Mouse (Mus musculus) limb, embryonic 15.5 days (tissue): ENCODE data around the gene Npas2. TPM values are rescaled to one million over a fixed set of nuclear protein-coding genes. Genes with fewer than 3 reads are reported as not detected.

ENCODE experiments used
- ATAC-seq: fragments of 200-750 bp; cut with Nextera tagmentation; 2 replicates; pipeline ENCODE4 v1.8.0; 2017; ENCODE audit warnings: low read depth, moderate TSS enrichment; ENCODE audit not compliant: insufficient number of reproducible peaks, low FRiP score, low TSS enrichment
- H3K27ac ChIP-seq: fragments of 300-500 bp; sonication (generic); 2 replicates; pipeline ENCODE4 v1.5.1; 2015; ENCODE audit warnings: moderate library complexity, mild to moderate bottlenecking, inconsistent platforms
- H3K27me3 ChIP-seq: fragments of 300-500 bp; sonication (generic); 2 replicates; pipeline ENCODE4 v1.6.1; 2015; ENCODE audit warnings: inconsistent platforms
- H3K36me3 ChIP-seq: fragments of 300-500 bp; sonication (generic); 2 replicates; pipeline ENCODE4 v1.6.1; 2015; ENCODE audit warnings: inconsistent platforms
- H3K4me1 ChIP-seq: fragments of 300-500 bp; sonication (generic); 2 replicates; pipeline ENCODE4 v1.6.1; 2015; ENCODE audit warnings: inconsistent platforms
- H3K4me2 ChIP-seq: fragments of 300-500 bp; sonication (generic); 2 replicates; pipeline ENCODE4 v1.6.1; 2015; ENCODE audit warnings: mild to moderate bottlenecking, inconsistent platforms
- H3K4me3 ChIP-seq: fragments of 300-500 bp; sonication (generic); 2 replicates; pipeline ENCODE4 v1.5.1; 2015; ENCODE audit warnings: mild to moderate bottlenecking, inconsistent platforms
- H3K9ac ChIP-seq: fragments of 300-500 bp; sonication (generic); 2 replicates; pipeline ENCODE4 v1.6.1; 2015; ENCODE audit warnings: inconsistent platforms
- H3K9me3 ChIP-seq: fragments of 300-500 bp; sonication (generic); 2 replicates; pipeline ENCODE4 v1.6.1; 2016; ENCODE audit warnings: inconsistent platforms
- WGBS: fragments of 180-500 bp; shearing (Covaris S2); methylation state at CpG from one replicate; pipeline ENCODE4 v1.1.7; 2015; 5-methylcytosine and 5-hydroxymethylcytosine counted together
- polyA plus RNA-seq: library from polyadenylated mRNA; unstranded; fragments of >200 nt; fragmentation: Nextera tagmentation; extraction: Ambion mirVana; gene quantifications from 2 replicates; pipeline ENCODE4 v1.2.1, GENCODE M21; 2015

The Npas2 gene
- polyA plus RNA-seq, 1 experiment from 2014 or later: 2.5 TPM

- no peaks in the 10 kb centered on the region for H3K4me1 ChIP-seq
- H3K36me3 ChIP-seq: no peaks in the 10 kb centered on the region
- no peaks in the 10 kb centered on the region for H3K9me3 ChIP-seq
- no peak for ATAC-seq
- no peak overlapping the region for H3K27ac ChIP-seq
- H3K27me3 ChIP-seq: no peaks in the 10 kb centered on the region
- no peak overlapping the region for H3K4me3 ChIP-seq
- H3K9ac ChIP-seq: no peak overlapping the region
- H3K4me2 ChIP-seq: no peak overlapping the region
- WGBS: 73% methylated on average over 5 of the region's 5 CpGs
Observed at GRCm38 (mm10) chr1:39343242-39343641, 149.7 kb downstream of the Npas2 start.

GRCm38 (mm10) chr1:39344981-39345600 lies 151.6 kb downstream of the Npas2 start:
- ATAC-seq: no peak
- 67% methylated on average over 21 of the region's 21 CpGs for WGBS
- Histone ChIP-seq H3K36me3 (no peaks in the 10 kb centered on the region), H3K4me1 (no peaks in the 10 kb centered on the region), H3K27ac (no peak overlapping the region), H3K27me3 (no peaks in the 10 kb centered on the region), H3K4me2 (no peak overlapping the region), H3K9me3 (no peaks in the 10 kb centered on the region), H3K4me3 (no peak overlapping the region), H3K9ac (no peak overlapping the region)

GRCm38 (mm10) chr1:39349001-39349400 lies 155.5 kb downstream of the Npas2 start:
- Histone ChIP-seq H3K27me3 (no peaks in the 10 kb centered on the region), H3K4me2 (no peak overlapping the region), H3K27ac (no peak overlapping the region), H3K9ac (no peak overlapping the region), H3K4me3 (no peak overlapping the region), H3K4me1 (no peaks in the 10 kb centered on the region), H3K36me3 (no peaks in the 10 kb centered on the region), H3K9me3 (no peaks in the 10 kb centered on the region)
- no peak for ATAC-seq
- 62% methylated on average over 1 of the region's 1 CpGs for WGBS

GRCm38 (mm10) chr1:39349427-39349826 lies 155.9 kb downstream of the Npas2 start:
- WGBS: 71% methylated on average over 7 of the region's 7 CpGs
- Histone ChIP-seq H3K36me3 (no peaks in the 10 kb centered on the region), H3K27ac (no peak overlapping the region), H3K4me3 (no peak overlapping the region), H3K4me1 (no peaks in the 10 kb centered on the region), H3K9ac (no peak overlapping the region), H3K4me2 (no peak overlapping the region), H3K27me3 (no peaks in the 10 kb centered on the region), H3K9me3 (no peaks in the 10 kb centered on the region)
- ATAC-seq: no peak

- Histone ChIP-seq H3K36me3 (no peaks in the 10 kb centered on the region), H3K4me2 (peak overlapping the region; percentile 40), H3K9ac (no peak overlapping the region), H3K4me1 (peaks cover 9% of the 10 kb centered on the region), H3K9me3 (no peaks in the 10 kb centered on the region), H3K27me3 (peaks cover 3% of the 10 kb centered on the region; the same call in 1 of the 2 replicates), H3K4me3 (0 out of 2 replicates have a peak overlapping the region, but pooled peaks have one; percentile 12), H3K27ac (no peak overlapping the region)
- 33% methylated on average over 24 of the region's 24 CpGs for WGBS
- ATAC-seq: no peak
Observed at GRCm38 (mm10) chr1:39361754-39362514, 168.4 kb downstream of the Npas2 start.

GRCm38 (mm10) chr1:39362515-39362893 lies 169.0 kb downstream of the Npas2 start:
- H3K9me3 ChIP-seq: no peaks in the 10 kb centered on the region
- H3K27me3 ChIP-seq: peaks cover 3% of the 10 kb centered on the region; the same call in 1 of the 2 replicates
- no peak overlapping the region for H3K27ac ChIP-seq
- no peaks in the 10 kb centered on the region for H3K36me3 ChIP-seq
- no peak overlapping the region for H3K4me3 ChIP-seq
- peaks cover 12% of the 10 kb centered on the region for H3K4me1 ChIP-seq
- H3K9ac ChIP-seq: no peak overlapping the region
- no peak for ATAC-seq
- no peak overlapping the region; the same call in 1 of the 2 replicates for H3K4me2 ChIP-seq
- WGBS: 53% methylated on average over 7 of the region's 7 CpGs

GRCm38 (mm10) chr1:39365562-39365961 lies 172.0 kb downstream of the Npas2 start:
- peaks cover 15% of the 10 kb centered on the region for H3K36me3 ChIP-seq
- no peak overlapping the region for H3K4me3 ChIP-seq
- peaks cover 20% of the 10 kb centered on the region for H3K4me1 ChIP-seq
- ATAC-seq: no peak
- no peaks in the 10 kb centered on the region for H3K9me3 ChIP-seq
- no peak overlapping the region for H3K4me2 ChIP-seq
- H3K27ac ChIP-seq: no peak overlapping the region
- no peak overlapping the region for H3K9ac ChIP-seq
- peaks cover 3% of the 10 kb centered on the region; the same call in 1 of the 2 replicates for H3K27me3 ChIP-seq
- 66% methylated on average over 1 of the region's 1 CpGs for WGBS

- 32% methylated on average over 6 of the region's 6 CpGs for WGBS
- peak overlapping the region; percentile 65 for H3K27ac ChIP-seq
- H3K9ac ChIP-seq: peak overlapping the region; percentile 39; the same call in 1 of the 2 replicates
- H3K36me3 ChIP-seq: peaks cover 30% of the 10 kb centered on the region
- H3K27me3 ChIP-seq: no peaks in the 10 kb centered on the region
- ATAC-seq: no peak
- peak overlapping the region; percentile 66 for H3K4me2 ChIP-seq
- H3K9me3 ChIP-seq: no peaks in the 10 kb centered on the region
- H3K4me3 ChIP-seq: peak overlapping the region; percentile 63
- H3K4me1 ChIP-seq: peaks cover 15% of the 10 kb centered on the region
Observed at GRCm38 (mm10) chr1:39367045-39367444, 173.5 kb downstream of the Npas2 start.

GRCm38 (mm10) chr1:39367601-39368266 lies 174.2 kb downstream of the Npas2 start, which contains the start of gene Rpl31:
Rpl31 (plus strand) TSS chr1:39367842.
- Histone ChIP-seq H3K4me2 (peak within 1 kb of the TSS; percentile 66), H3K9me3 (no peaks in the 10 kb centered on the region), H3K9ac (peak within 1 kb of the TSS; percentile 88), H3K27ac (peak within 1 kb of the TSS; percentile 95), H3K4me3 (peak within 1 kb of the TSS; percentile 63), H3K27me3 (no peaks in the 10 kb centered on the region), H3K36me3 (peaks cover 37% of the 10 kb centered on the region), H3K4me1 (peaks cover 15% of the 10 kb centered on the region)
- ATAC-seq: peak; percentile 99
- WGBS: under 1% methylated on average over 60 of the region's 62 CpGs

- Histone ChIP-seq H3K9ac (peak overlapping the region; percentile 88), H3K4me1 (peaks cover 15% of the 10 kb centered on the region), H3K27ac (peak overlapping the region; percentile 95), H3K4me2 (peak overlapping the region; percentile 66), H3K4me3 (peak overlapping the region; percentile 63), H3K27me3 (no peaks in the 10 kb centered on the region), H3K9me3 (no peaks in the 10 kb centered on the region), H3K36me3 (peaks cover 43% of the 10 kb centered on the region)
- WGBS: under 1% methylated on average over 34 of the region's 34 CpGs
- ATAC-seq: peak; percentile 2; the same call in 1 of the 2 replicates
Observed at GRCm38 (mm10) chr1:39368267-39368841, 174.8 kb downstream of the Npas2 start.

GRCm38 (mm10) chr1:39370431-39370830 lies 176.9 kb downstream of the Npas2 start:
- H3K9me3 ChIP-seq: no peaks in the 10 kb centered on the region

More at GRCm38 (mm10) chr1:39370431-39370830, 176.9 kb downstream of the Npas2 start:
- Histone ChIP-seq H3K9ac (no peak overlapping the region), H3K4me1 (peaks cover 15% of the 10 kb centered on the region), H3K4me2 (no peak overlapping the region), H3K27me3 (no peaks in the 10 kb centered on the region), H3K36me3 (peaks cover 54% of the 10 kb centered on the region), H3K4me3 (no peak overlapping the region), H3K27ac (no peak overlapping the region)
- 89% methylated on average over 6 of the region's 6 CpGs for WGBS
- no peak for ATAC-seq
